Mouse (Mus musculus): ENCODE results near the gene Srxn1.

DNA sequence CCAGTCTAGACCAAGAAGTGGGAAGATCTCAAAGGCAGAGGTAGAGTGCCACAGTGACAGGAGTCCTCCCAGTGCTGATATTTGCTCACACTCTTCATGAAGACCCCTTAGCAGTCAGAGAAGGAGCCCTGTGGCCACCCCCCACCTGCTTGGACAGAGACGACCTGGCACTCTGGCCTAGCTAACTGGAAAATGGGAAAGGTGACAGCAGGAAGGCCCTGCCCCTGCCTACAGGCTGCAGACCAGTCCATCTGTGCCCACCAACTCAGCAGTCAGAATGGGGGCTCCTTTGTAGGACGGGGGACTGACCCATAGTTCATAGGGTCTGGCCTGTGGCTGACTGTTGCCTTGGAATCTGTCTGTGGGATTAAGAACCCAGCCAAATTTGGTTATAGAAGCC, 40.4 kb downstream of the Srxn1 start:
- TF ChIP-seq CTCF (IDR thresholded peaks at IDR 0.05; ENCODE audit: borderline replicate concordance, extremely low read depth, insufficient read depth, insufficient read length), result no peak
- TF ChIP-seq POLR2A (IDR thresholded peaks at IDR 0.05; ENCODE audit: borderline replicate concordance, extremely low read depth, insufficient read depth, insufficient read length, poor library complexity, severe bottlenecking), result no peak

Measured in brain, embryonic 14.5 days (tissue).